Mouse (Mus musculus) heart, postnatal 0 days (tissue): ENCODE data around the gene Saal1. TPM values are rescaled to one million over a fixed set of nuclear protein-coding genes. Genes with fewer than 3 reads are reported as not detected.

Source experiments
- ATAC-seq: fragments of 200-750 bp; cut with Nextera tagmentation; 2 replicates; pipeline ENCODE4 v1.8.0; 2017; ENCODE audit warnings: low read depth, moderate number of reproducible peaks, moderate library complexity; ENCODE audit not compliant: insufficient read depth
- DNase-seq: peaks from one replicate; pipeline ENCODE4 v3.0.0-alpha.2; 2016; ENCODE audit warnings: low spot score
- H3K27ac ChIP-seq: fragments of 300-500 bp; sonication (generic); 2 replicates; pipeline ENCODE4 v1.5.1; 2014; ENCODE audit warnings: low read depth, mild to moderate bottlenecking
- H3K27me3 ChIP-seq: fragments of 300-500 bp; sonication (generic); 2 replicates; pipeline ENCODE4 v1.6.1; 2014; ENCODE audit warnings: low read length, mixed read lengths; ENCODE audit not compliant: control insufficient read depth, insufficient read depth
- H3K36me3 ChIP-seq: fragments of 300-500 bp; sonication (generic); replicated peaks from 2 replicates; pipeline ENCODE4 v1.6.1; 2014; ENCODE audit warnings: low read length, mixed read lengths; ENCODE audit not compliant: control insufficient read depth, insufficient read depth
- H3K4me1 ChIP-seq: fragments of 300-500 bp; sonication (generic); 2 replicates; pipeline ENCODE4 v1.6.1; 2014; ENCODE audit warnings: antibody characterized with exemption; ENCODE audit not compliant: control insufficient read depth, insufficient read depth
- H3K4me2 ChIP-seq: fragments of 300-500 bp; sonication (generic); 2 replicates; pipeline ENCODE4 v1.6.1; 2014; ENCODE audit warnings: low read depth, mild to moderate bottlenecking, low read length, moderate library complexity
- H3K4me3 ChIP-seq: fragments of 300-500 bp; sonication (generic); 2 replicates; pipeline ENCODE4 v1.5.1; 2014; ENCODE audit warnings: low read depth, low read length
- H3K9ac ChIP-seq: fragments of 300-500 bp; sonication (generic); replicated peaks from 2 replicates; pipeline ENCODE4 v1.6.1; 2014; ENCODE audit warnings: low read depth, low read length, mixed read lengths
- H3K9me3 ChIP-seq: fragments of 300-500 bp; sonication (generic); replicated peaks from 2 replicates; pipeline ENCODE4 v1.6.1; 2016; ENCODE audit warnings: low read length; ENCODE audit not compliant: control insufficient read depth
- CTCF ChIP-seq: IDR thresholded peaks from 2 replicates; pipeline ENCODE4 v1.5.1; 2016; ENCODE audit warnings: antibody characterized with exemption, control low read depth, low read depth
- EP300 ChIP-seq: IDR thresholded peaks from 2 replicates; pipeline ENCODE4 v1.6.1; 2016; ENCODE audit warnings: antibody characterized with exemption, low read depth
- WGBS: fragments of 180-500 bp; shearing (Covaris S2); extraction: QIAGEN DNeasy Blood & Tissue Kit; methylation state at CpG from one replicate; pipeline ENCODE4 v1.1.7; 2014; 5-methylcytosine and 5-hydroxymethylcytosine counted together
- polyA plus RNA-seq: library from polyadenylated mRNA; unstranded; fragments of >200 nt; fragmentation: Nextera tagmentation; extraction: Ambion mirVana; gene quantifications from 2 replicates; pipeline ENCODE4 v1.2.1, GENCODE M21; 2015
- total RNA-seq: library from RNA; depleted of rRNA; stranded (reverse); fragments of >200 nt; gene quantifications from 2 replicates; pipeline ENCODE4 v1.2.3, GENCODE M21; 2014; ENCODE audit warnings: low replicate concordance

The Saal1 gene
- total and polyA plus RNA-seq, 2 experiments from 2014 or later = 4.2 to 7.5 TPM

- Histone ChIP-seq H3K36me3 (no peaks in the 10 kb centered on the region), H3K4me3 (no peak overlapping the region), H3K4me2 (no peak overlapping the region), H3K27me3 (no peaks in the 10 kb centered on the region), H3K9me3 (no peaks in the 10 kb centered on the region), H3K4me1 (no peaks in the 10 kb centered on the region), H3K27ac (no peak overlapping the region), H3K9ac (no peak overlapping the region)
- WGBS = 68% methylated on average over 3 of the region's 3 CpGs
- TF ChIP-seq CTCF (no peak), EP300 (no peak)
- DNase-seq = no peak
- ATAC-seq = no peak
These were observed 32.1 kb downstream of the Saal1 start for GRCm38 (mm10) chr7:46678417-46678816.

GRCm38 (mm10) chr7:46676808-46677360 is 33.6 kb downstream of the Saal1 start:
- 49% methylated on average over 5 of the region's 5 CpGs for WGBS
- no peak overlapping the region for H3K4me2 ChIP-seq
- no peaks in the 10 kb centered on the region for H3K9me3 ChIP-seq
- DNase-seq (no peak), ATAC-seq (no peak)
- TF ChIP-seq CTCF (no peak), EP300 (no peak)
- 0 out of 2 replicates have a peak, but pooled peaks cover 3% of the 10 kb centered on the region for H3K27me3 ChIP-seq
- no peak overlapping the region for H3K27ac ChIP-seq
- no peak overlapping the region for H3K9ac ChIP-seq
- no peak overlapping the region for H3K4me3 ChIP-seq
- H3K4me1 ChIP-seq = no peaks in the 10 kb centered on the region
- H3K36me3 ChIP-seq = no peaks in the 10 kb centered on the region

GRCm38 (mm10) chr7:46675886-46676285 is 34.6 kb downstream of the Saal1 start:
- 0 out of 2 replicates have a peak, but pooled peaks cover 4% of the 10 kb centered on the region for H3K27me3 ChIP-seq
- no peak for ATAC-seq

GRCm38 (mm10) chr7:46675061-46675460 is 35.4 kb downstream of the Saal1 start:
- ATAC-seq = no peak
- 89% methylated on average over 7 of the region's 7 CpGs for WGBS

More at GRCm38 (mm10) chr7:46675886-46676285, 34.6 kb downstream of the Saal1 start:
- TF ChIP-seq CTCF (no peak), EP300 (no peak)
- no peak for DNase-seq
- H3K4me3 ChIP-seq = no peak overlapping the region
- H3K27ac ChIP-seq = no peak overlapping the region
- no peak overlapping the region for H3K4me2 ChIP-seq
- no peaks in the 10 kb centered on the region for H3K9me3 ChIP-seq
- H3K4me1 ChIP-seq = no peaks in the 10 kb centered on the region
- 67% methylated on average over 8 of the region's 8 CpGs for WGBS
- no peak overlapping the region for H3K9ac ChIP-seq
- H3K36me3 ChIP-seq = no peaks in the 10 kb centered on the region

GRCm38 (mm10) chr7:46672160-46672672 is 38.3 kb downstream of the Saal1 start, which contains the start of gene Tph1:
TSS of gene Tph1 (minus strand) at chr7:46672537.
- Histone ChIP-seq H3K9me3 (no peaks in the 10 kb centered on the region), H3K4me1 (no peaks in the 10 kb centered on the region), H3K4me2 (no peak within 1 kb of the TSS), H3K4me3 (no peak within 1 kb of the TSS), H3K9ac (no peak within 1 kb of the TSS), H3K36me3 (no peaks in the 10 kb centered on the region), H3K27me3 (peaks cover 12% of the 10 kb centered on the region; the same call in 1 of the 2 replicates), H3K27ac (no peak within 1 kb of the TSS)
- ATAC-seq (no peak), DNase-seq (peak; percentile 7)
- 28% methylated on average over 10 of the region's 10 CpGs for WGBS
- TF ChIP-seq CTCF = no peak
- no peak for TF ChIP-seq EP300

More at GRCm38 (mm10) chr7:46675061-46675460, 35.4 kb downstream of the Saal1 start:
- DNase-seq = no peak
- H3K4me1 ChIP-seq = no peaks in the 10 kb centered on the region
- H3K27ac ChIP-seq = no peak overlapping the region
- H3K36me3 ChIP-seq = no peaks in the 10 kb centered on the region
- no peak overlapping the region for H3K9ac ChIP-seq
- 0 out of 2 replicates have a peak, but pooled peaks cover 4% of the 10 kb centered on the region for H3K27me3 ChIP-seq
- no peaks in the 10 kb centered on the region for H3K9me3 ChIP-seq
- H3K4me3 ChIP-seq = no peak overlapping the region
- no peak overlapping the region for H3K4me2 ChIP-seq
- no peak for TF ChIP-seq CTCF

- Histone ChIP-seq H3K27ac (no peak overlapping the region), H3K36me3 (no peaks in the 10 kb centered on the region), H3K9ac (no peak overlapping the region), H3K4me1 (no peaks in the 10 kb centered on the region), H3K27me3 (peaks cover 34% of the 10 kb centered on the region), H3K9me3 (no peaks in the 10 kb centered on the region), H3K4me2 (no peak overlapping the region), H3K4me3 (no peak overlapping the region)
- no peak for TF ChIP-seq EP300
- ATAC-seq (no peak), DNase-seq (no peak)
- WGBS = 2% methylated on average over 21 of the region's 21 CpGs
These were observed 43.2 kb downstream of the Saal1 start for GRCm38 (mm10) chr7:46667256-46667655.
